Mouse (Mus musculus) brown adipose tissue, adult 24 weeks (tissue): ENCODE data around the gene Fxn. TPM values are rescaled to one million over a fixed set of nuclear protein-coding genes. Genes with fewer than 3 reads are reported as not detected.

Source experiments
- polyA plus RNA-seq: library from polyadenylated mRNA; stranded (reverse); fragments of >200 nt; gene quantifications from 2 replicates; pipeline ENCODE4 v1.2.4, GENCODE M21; 2012; ENCODE audit not compliant: missing spikeins, insufficient read depth, insufficient read length

The Fxn gene
- polyA plus RNA-seq, 1 experiment, result 37.2 TPM

Other genes with a start within 250 kb of the Fxn start
- 2.9 and 3.7 TPM in 2 replicates for gene Fam189a2, start 249.6 kb downstream of the Fxn start, polyA plus RNA-seq
- 4.5 and 5.5 TPM in 2 replicates for gene Tjp2, start 55.6 kb downstream of the Fxn start, polyA plus RNA-seq
- gene Fam122a, start 196.8 kb upstream of the Fxn start, polyA plus RNA-seq, result 13.0 and 23.3 TPM in 2 replicates